In the genomic region with DNA sequence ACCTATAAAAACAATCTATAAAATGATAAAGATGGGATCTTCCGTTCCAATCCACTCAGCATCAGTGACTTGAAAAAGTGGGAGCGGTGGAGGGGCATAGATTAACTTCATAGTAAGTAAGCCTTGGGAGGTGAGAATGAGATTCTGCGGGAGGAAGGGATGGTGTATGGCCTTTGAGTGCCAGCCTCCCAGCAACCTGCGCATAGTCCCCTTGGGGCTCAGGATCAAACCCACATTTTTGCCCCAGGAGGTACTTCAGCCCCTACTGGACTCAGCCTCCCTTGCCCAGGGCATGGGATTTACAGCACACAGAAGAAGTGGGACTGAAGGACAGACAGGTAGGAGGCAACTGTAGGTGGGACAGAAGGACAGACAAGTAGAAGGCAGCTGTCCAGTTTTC, we compare ENCODE assay signal across 11 mouse cellular contexts. TPM values are rescaled to one million over a fixed set of nuclear protein-coding genes. Genes with fewer than 3 reads are reported as not detected.
DNase-seq lines count a peak whose midpoint lies in the region; ATAC-seq lines count a peak whose summit lies in the region.
"Had no signal": no experiment of that assay in that cellular context is flagged by ENCODE, and none has a peak within 500 bp of the region (broad histone marks: within the 10 kb centered on the region; RNA-seq: fewer than 3 reads in every experiment).

No protein-coding gene starts in this region.

- no peak overlapping the region; the same call in 1 of the 2 replicates for H3K4me2 ChIP-seq in hindbrain, embryonic 13.5 days
- H3K4me2 ChIP-seq in midbrain, embryonic 11.5 days, result no peak overlapping the region
- peak overlapping the region; percentile 64 for H3K4me2 ChIP-seq in liver, embryonic 15.5 days
- peak overlapping the region; percentile 92; the same call in 1 of the 2 replicates for H3K4me2 ChIP-seq in stomach, embryonic 16.5 days (ENCODE audit: low read depth, low read length)

- no peak for DNase-seq in hindbrain, embryonic 10.5 days (ENCODE audit: low spot score)
- DNase-seq in midbrain, embryonic 11.5 days (ENCODE audit: low spot score, missing footprints), result peak; percentile 77
- no peak for DNase-seq in midbrain, embryonic 10.5 days (ENCODE audit: low spot score)
- DNase-seq in layer of hippocampus, adult 8-10 months (ENCODE audit: low spot score in 2 of 2), result no peak
- DNase-seq: gastrocnemius, postnatal 10 days had no signal

- peak overlapping the region; percentile 81; the same call in 1 of the 2 replicates for H3K4me3 ChIP-seq in hindbrain, embryonic 10.5 days
- no peak overlapping the region for H3K4me3 ChIP-seq in hindbrain, embryonic 13.5 days
- no peak overlapping the region for H3K4me3 ChIP-seq in midbrain, embryonic 11.5 days (ENCODE audit: low read depth, low read length)
- H3K4me3 ChIP-seq in midbrain, embryonic 10.5 days, result no peak overlapping the region
- peak overlapping the region; percentile 60 for H3K4me3 ChIP-seq in liver, embryonic 15.5 days (replicated peaks)
- no peak overlapping the region for H3K4me3 ChIP-seq in stomach, embryonic 16.5 days (replicated peaks; ENCODE audit: low read length)
- H3K4me3 ChIP-seq: midbrain, embryonic 12.5 days had no signal

- H3K9me3 ChIP-seq in hindbrain, embryonic 10.5 days, result no peaks in the 10 kb centered on the region
- H3K9me3 ChIP-seq in hindbrain, embryonic 13.5 days, result no peaks in the 10 kb centered on the region
- H3K9me3 ChIP-seq in midbrain, embryonic 11.5 days (ENCODE audit: control insufficient read depth, low read length), result no peaks in the 10 kb centered on the region
- no peaks in the 10 kb centered on the region for H3K9me3 ChIP-seq in midbrain, embryonic 10.5 days (replicated peaks)
- no peaks in the 10 kb centered on the region for H3K9me3 ChIP-seq in liver, embryonic 15.5 days (replicated peaks)
- no peaks in the 10 kb centered on the region for H3K9me3 ChIP-seq in stomach, embryonic 16.5 days (replicated peaks; ENCODE audit: control insufficient read depth, low read length)
- H3K9me3 ChIP-seq: midbrain, embryonic 12.5 days had no signal

- 75% methylated on average over 4 of the region's 4 CpGs for WGBS in hindbrain, embryonic 10.5 days
- WGBS in hindbrain, embryonic 13.5 days, result 75% methylated on average over 4 of the region's 4 CpGs
- 72% methylated on average over 4 of the region's 4 CpGs for WGBS in midbrain, embryonic 11.5 days
- WGBS in midbrain, embryonic 10.5 days, result 82% methylated on average over 4 of the region's 4 CpGs
- WGBS in liver, embryonic 15.5 days (ENCODE audit: insufficient replicate concordance), result 62% methylated on average over 4 of the region's 4 CpGs
- WGBS in stomach, embryonic 16.5 days, result 62% methylated on average over 4 of the region's 4 CpGs

- H3K36me3 ChIP-seq in hindbrain, embryonic 10.5 days, result no peaks in the 10 kb centered on the region
- H3K36me3 ChIP-seq in hindbrain, embryonic 13.5 days, result no peaks in the 10 kb centered on the region
- no peaks in the 10 kb centered on the region for H3K36me3 ChIP-seq in midbrain, embryonic 11.5 days (ENCODE audit: control insufficient read depth, insufficient read depth, low read length)
- H3K36me3 ChIP-seq in midbrain, embryonic 10.5 days, result no peaks in the 10 kb centered on the region
- no peaks in the 10 kb centered on the region for H3K36me3 ChIP-seq in liver, embryonic 15.5 days (replicated peaks)
- no peaks in the 10 kb centered on the region for H3K36me3 ChIP-seq in stomach, embryonic 16.5 days (ENCODE audit: control insufficient read depth, insufficient read depth, low read length)
- H3K36me3 ChIP-seq: midbrain, embryonic 12.5 days had no signal

- H3K4me1 ChIP-seq in hindbrain, embryonic 10.5 days (replicated peaks), result peaks cover 64% of the 10 kb centered on the region
- H3K4me1 ChIP-seq in hindbrain, embryonic 13.5 days (replicated peaks), result peaks cover 40% of the 10 kb centered on the region
- peaks cover 18% of the 10 kb centered on the region for H3K4me1 ChIP-seq in midbrain, embryonic 11.5 days (ENCODE audit: control insufficient read depth, insufficient read depth, low read length)
- H3K4me1 ChIP-seq in midbrain, embryonic 10.5 days, result peaks cover 65% of the 10 kb centered on the region
- H3K4me1 ChIP-seq in liver, embryonic 15.5 days (replicated peaks), result peaks cover 7% of the 10 kb centered on the region; the same call in 1 of the 2 replicates
- peaks cover 22% of the 10 kb centered on the region; the same call in 1 of the 2 replicates for H3K4me1 ChIP-seq in stomach, embryonic 16.5 days (ENCODE audit: control insufficient read depth, insufficient read depth, low read length)

- ATAC-seq in hindbrain, embryonic 13.5 days (ENCODE audit: low FRiP score), result no peak
- ATAC-seq in midbrain, embryonic 11.5 days (ENCODE audit: low FRiP score), result no peak
- no peak for ATAC-seq in liver, embryonic 15.5 days (ENCODE audit: insufficient read depth)
- no peak for ATAC-seq in stomach, embryonic 16.5 days (ENCODE audit: insufficient read depth, low FRiP score)

- 0 out of 2 replicates have a peak overlapping the region, but pooled peaks have one; percentile 3 for H3K27ac ChIP-seq in hindbrain, embryonic 10.5 days
- no peak overlapping the region; the same call in 1 of the 2 replicates for H3K27ac ChIP-seq in hindbrain, embryonic 13.5 days
- H3K27ac ChIP-seq in midbrain, embryonic 11.5 days (ENCODE audit: low read depth, low read length), result no peak overlapping the region
- no peak overlapping the region for H3K27ac ChIP-seq in midbrain, embryonic 10.5 days (replicated peaks)
- peak overlapping the region; percentile 82 for H3K27ac ChIP-seq in liver, embryonic 15.5 days (replicated peaks)
- no peak overlapping the region for H3K27ac ChIP-seq in stomach, embryonic 16.5 days (ENCODE audit: low read length)
- H3K27ac ChIP-seq: midbrain, embryonic 12.5 days had no signal

- H3K27me3 ChIP-seq in hindbrain, embryonic 10.5 days (ENCODE audit: insufficient read depth, poor library complexity, severe bottlenecking), result peaks cover 20% of the 10 kb centered on the region
- H3K27me3 ChIP-seq in hindbrain, embryonic 13.5 days, result peaks cover 11% of the 10 kb centered on the region
- peaks cover 3% of the 10 kb centered on the region; the same call in 1 of the 2 replicates for H3K27me3 ChIP-seq in midbrain, embryonic 11.5 days (ENCODE audit: control insufficient read depth, insufficient read depth, low read length)
- H3K27me3 ChIP-seq in midbrain, embryonic 10.5 days (ENCODE audit: low read depth, poor library complexity, severe bottlenecking), result peaks cover 21% of the 10 kb centered on the region
- peaks cover 32% of the 10 kb centered on the region for H3K27me3 ChIP-seq in liver, embryonic 15.5 days
- no peaks in the 10 kb centered on the region for H3K27me3 ChIP-seq in stomach, embryonic 16.5 days (ENCODE audit: control insufficient read depth, insufficient read depth, low read length)

- no peak overlapping the region for H3K9ac ChIP-seq in hindbrain, embryonic 13.5 days
- H3K9ac ChIP-seq in midbrain, embryonic 11.5 days (ENCODE audit: low read length), result no peak overlapping the region
- H3K9ac ChIP-seq in liver, embryonic 15.5 days, result no peak overlapping the region
- no peak overlapping the region for H3K9ac ChIP-seq in stomach, embryonic 16.5 days (ENCODE audit: low read length)
- H3K9ac ChIP-seq: midbrain, embryonic 12.5 days had no signal

RNA-seq across cellular contexts. Expression of a gene that starts 2.6 kb away (rescaled TPM):
- 19.6 and 20.9 TPM in 2 replicates for polyA plus RNA-seq in hindbrain, embryonic 10.5 days (2016; fragmentation: Nextera tagmentation; extraction: Ambion mirVana)
- 20.8 and 23.1 TPM in 2 replicates for polyA plus RNA-seq in hindbrain, embryonic 13.5 days (2015; fragmentation: Nextera tagmentation; extraction: Ambion mirVana)
- 16.0 and 17.9 TPM in 2 replicates for polyA plus RNA-seq in midbrain, embryonic 11.5 days (2014; fragmentation: Nextera tagmentation; extraction: Ambion mirVana)
- polyA plus RNA-seq in midbrain, embryonic 10.5 days (2016; fragmentation: Nextera tagmentation; extraction: Ambion mirVana), result 15.7 and 16.0 TPM in 2 replicates
- 25.4 and 26.1 TPM in 2 replicates for polyA plus RNA-seq in liver, embryonic 15.5 days (2015; fragmentation: Nextera tagmentation; extraction: Ambion mirVana)
- 23.9 and 26.2 TPM in 2 replicates for polyA plus RNA-seq in stomach, embryonic 16.5 days (2015; fragmentation: Nextera tagmentation; extraction: Ambion mirVana)
- total RNA-seq in layer of hippocampus, adult 8-10 months (2022), result 100 to 1,000 TPM; 317 to 358 (median 338) TPM

RNA-seq across cellular contexts. Expression of a gene that starts 58.8 kb away (rescaled TPM):
- polyA plus RNA-seq in hindbrain, embryonic 10.5 days (2016; fragmentation: Nextera tagmentation; extraction: Ambion mirVana), result not detected in 2 replicates
- polyA plus RNA-seq in hindbrain, embryonic 13.5 days (2015; fragmentation: Nextera tagmentation; extraction: Ambion mirVana), result not detected in 2 replicates
- 0.10 TPM in 1 of 2 replicates, not detected in the other for polyA plus RNA-seq in midbrain, embryonic 11.5 days (2014; fragmentation: Nextera tagmentation; extraction: Ambion mirVana)
- polyA plus RNA-seq in midbrain, embryonic 10.5 days (2016; fragmentation: Nextera tagmentation; extraction: Ambion mirVana), result not detected in 2 replicates
- polyA plus RNA-seq in liver, embryonic 15.5 days (2015; fragmentation: Nextera tagmentation; extraction: Ambion mirVana), result not detected in 2 replicates
- not detected in 2 replicates for polyA plus RNA-seq in stomach, embryonic 16.5 days (2015; fragmentation: Nextera tagmentation; extraction: Ambion mirVana)
- total RNA-seq in layer of hippocampus, adult 8-10 months (2022), result 1 to 10 TPM in 2 of 4 experiments, under 1 TPM in 2; 0.24 to 1.8 (median 0.93) TPM
- total RNA-seq: adrenal gland, postnatal 4 days had no signal
- polyA plus RNA-seq: midbrain, embryonic 12.5 days; stomach, embryonic 14.5 days had no signal

Comparison
In these comparisons a context has a peak if more than half of its experiments do, and no peak if none do; other contexts are left out.
1. H3K27ac ChIP-seq: peak in hindbrain, embryonic 10.5 days (single experiment) and liver, embryonic 15.5 days (single experiment); none in hindbrain, embryonic 13.5 days (single experiment), midbrain, embryonic 11.5 days (single experiment), midbrain, embryonic 10.5 days (single experiment) and stomach, embryonic 16.5 days (single experiment).
2. H3K4me3 ChIP-seq: peak in hindbrain, embryonic 10.5 days (single experiment) and liver, embryonic 15.5 days (single experiment); none in hindbrain, embryonic 13.5 days (single experiment), midbrain, embryonic 11.5 days (single experiment), midbrain, embryonic 10.5 days (single experiment) and stomach, embryonic 16.5 days (single experiment).
3. H3K4me2 ChIP-seq: peak in liver, embryonic 15.5 days (single experiment) and stomach, embryonic 16.5 days (single experiment); none in hindbrain, embryonic 13.5 days (single experiment) and midbrain, embryonic 11.5 days (single experiment).